Mouse (Mus musculus): Measurements from ENCODE around the gene Tedc2. TPM values are rescaled to one million over a fixed set of nuclear protein-coding genes. Genes with fewer than 3 reads are reported as not detected.

Gene Tedc2
- total RNA-seq, 2 experiments from 2014 or later, result 9.1 to 13.0 TPM

- no peak for DNase-seq (ENCODE audit: low spot score in 2 of 2)
These were observed 8.1 kb downstream of the Tedc2 start for GRCm38 (mm10) chr17:24212441-24213018.

- peak; percentile 81 to 83 for DNase-seq (ENCODE audit: low spot score in 2 of 2)
These were observed 8.8 kb downstream of the Tedc2 start for GRCm38 (mm10) chr17:24211631-24212440.

GRCm38 (mm10) chr17:24210591-24210990 is 10.1 kb downstream of the Tedc2 start:
- no peak for DNase-seq (ENCODE audit: low spot score in 2 of 2)

GRCm38 (mm10) chr17:24209916-24210240 is 10.8 kb downstream of the Tedc2 start:
- no peak for DNase-seq (ENCODE audit: low spot score in 2 of 2)

GRCm38 (mm10) chr17:24209043-24209915 is 11.4 kb downstream of the Tedc2 start, which contains the start of gene Ntn3:
TSS of gene Ntn3 (minus strand) at chr17:24209531.
- peak; percentile 61 to 73 for DNase-seq (ENCODE audit: low spot score in 2 of 2)

GRCm38 (mm10) chr17:24208641-24209042 is 12.0 kb downstream of the Tedc2 start:
- DNase-seq (ENCODE audit: low spot score in 2 of 2), result peak; percentile 44 to 59

- DNase-seq (ENCODE audit: low spot score in 2 of 2), result peak; percentile 21
These were observed 12.6 kb downstream of the Tedc2 start for GRCm38 (mm10) chr17:24207768-24208640.

- peak; percentile 72 to 82 for DNase-seq (ENCODE audit: low spot score in 2 of 2)
These were observed 13.9 kb downstream of the Tedc2 start for GRCm38 (mm10) chr17:24206451-24207351.

- DNase-seq (ENCODE audit: low spot score in 2 of 2), result no peak
These were observed 14.7 kb downstream of the Tedc2 start for GRCm38 (mm10) chr17:24205908-24206361.

- DNase-seq (ENCODE audit: low spot score in 2 of 2), result peak; percentile 92 to 97
These were observed 15.3 kb downstream of the Tedc2 start, which contains the start of gene Tbc1d24 for GRCm38 (mm10) chr17:24205284-24205888. TSS of gene Tbc1d24 (minus strand) at chr17:24205562.

GRCm38 (mm10) chr17:24204846-24205245 is 15.8 kb downstream of the Tedc2 start:
- DNase-seq (ENCODE audit: low spot score in 2 of 2), result peak in 1 of 2 experiments; percentile 16

- DNase-seq (ENCODE audit: low spot score in 2 of 2), result no peak
These were observed 16.8 kb downstream of the Tedc2 start for GRCm38 (mm10) chr17:24203611-24204534.

- no peak for DNase-seq (ENCODE audit: low spot score in 2 of 2)
These were observed 17.6 kb downstream of the Tedc2 start for GRCm38 (mm10) chr17:24203068-24203467.

GRCm38 (mm10) chr17:24201092-24201491 is 19.6 kb downstream of the Tedc2 start:
- no peak for DNase-seq (ENCODE audit: low spot score in 2 of 2)

- no peak for DNase-seq (ENCODE audit: low spot score in 2 of 2)
These were observed 20.9 kb downstream of the Tedc2 start for GRCm38 (mm10) chr17:24199741-24200140.

GRCm38 (mm10) chr17:24199252-24199651 is 21.4 kb downstream of the Tedc2 start:
- DNase-seq (ENCODE audit: low spot score in 2 of 2), result peak; percentile 33 to 53

GRCm38 (mm10) chr17:24197032-24197824 is 23.4 kb downstream of the Tedc2 start:
- peak; percentile 23 to 40 for DNase-seq (ENCODE audit: low spot score in 2 of 2)

Measured in layer of hippocampus, postnatal 10 days (tissue).